Mouse (Mus musculus) liver, embryonic 16.5 days (tissue): Measurements from ENCODE around the gene Oscar. TPM values are rescaled to one million over a fixed set of nuclear protein-coding genes. Genes with fewer than 3 reads are reported as not detected.
"Not testable (repeated sequence)": the region's sequence is repeated elsewhere in the genome, so short reads cannot be mapped to it uniquely, and the experiment has no call there.

ENCODE experiments used
- ATAC-seq: fragments of 200-750 bp; cut with Nextera tagmentation; 2 replicates; pipeline ENCODE4 v1.8.0; 2017; ENCODE audit warnings: low read depth, mild to moderate bottlenecking, moderate number of reproducible peaks, moderate library complexity
- H3K27ac ChIP-seq: fragments of 300-500 bp; sonication (generic); 2 replicates; pipeline ENCODE4 v1.5.1; 2014; ENCODE audit warnings: mild to moderate bottlenecking, low read length
- H3K27me3 ChIP-seq: fragments of 300-500 bp; sonication (generic); 2 replicates; pipeline ENCODE4 v1.6.1; 2014; ENCODE audit warnings: low read depth, low read length, mixed read lengths; ENCODE audit not compliant: control insufficient read depth, insufficient read depth
- H3K36me3 ChIP-seq: fragments of 300-500 bp; sonication (generic); 2 replicates; pipeline ENCODE4 v1.6.1; 2014; ENCODE audit warnings: mild to moderate bottlenecking; ENCODE audit not compliant: control insufficient read depth, insufficient read depth
- H3K4me1 ChIP-seq: fragments of 300-500 bp; sonication (generic); 2 replicates; pipeline ENCODE4 v1.6.1; 2014; ENCODE audit warnings: low read depth, low read length, mixed read lengths; ENCODE audit not compliant: control insufficient read depth
- H3K4me2 ChIP-seq: fragments of 300-500 bp; sonication (generic); 2 replicates; pipeline ENCODE4 v1.6.1; 2014; ENCODE audit warnings: low read depth, low read length, mixed read lengths
- H3K4me3 ChIP-seq: fragments of 300-500 bp; sonication (generic); 2 replicates; pipeline ENCODE4 v1.5.1; 2014; ENCODE audit warnings: low read depth, mild to moderate bottlenecking, low read length
- H3K9ac ChIP-seq: fragments of 300-500 bp; sonication (generic); 2 replicates; pipeline ENCODE4 v1.6.1; 2014; ENCODE audit warnings: low read depth, low read length
- H3K9me3 ChIP-seq: fragments of 300-500 bp; sonication (generic); replicated peaks from 2 replicates; pipeline ENCODE4 v1.6.1; 2016; ENCODE audit warnings: low read length; ENCODE audit not compliant: control insufficient read depth
- WGBS: fragments of 180-500 bp; shearing (Covaris S2); extraction: QIAGEN DNeasy Blood & Tissue Kit; methylation state at CpG from one replicate; pipeline ENCODE4 v1.1.7; 2014; ENCODE audit not compliant: insufficient replicate concordance; 5-methylcytosine and 5-hydroxymethylcytosine counted together
- polyA plus RNA-seq: library from polyadenylated mRNA; unstranded; fragments of >200 nt; fragmentation: Nextera tagmentation; extraction: Ambion mirVana; gene quantifications from 2 replicates; pipeline ENCODE4 v1.2.1, GENCODE M21; 2015

Oscar gene
- polyA plus RNA-seq, 1 experiment from 2014 or later = not detected

DNA sequence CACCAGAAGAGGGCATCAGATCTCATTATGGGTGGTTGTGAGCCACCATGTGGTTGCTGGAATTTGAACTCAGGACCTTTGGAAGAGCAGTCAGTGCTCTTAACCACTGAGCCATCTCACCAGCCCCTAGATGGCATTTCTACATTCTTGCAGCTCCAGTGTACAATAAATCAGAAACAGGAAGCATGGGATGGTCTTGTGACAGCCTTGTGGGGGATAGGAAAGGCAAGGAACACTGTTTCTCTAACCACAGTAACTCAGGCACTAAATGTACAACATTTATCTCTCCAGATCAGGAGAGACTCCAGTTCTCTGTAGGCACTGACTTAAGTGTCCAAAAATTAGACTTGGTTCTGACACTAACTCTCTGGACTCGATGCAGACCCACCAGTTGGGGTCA lies 18.2 kb downstream of the Oscar start:
- not testable (repeated sequence) for H3K9ac ChIP-seq, H3K27me3 ChIP-seq, H3K9me3 ChIP-seq, H3K4me3 ChIP-seq, ATAC-seq, H3K36me3 ChIP-seq, H3K4me2 ChIP-seq, H3K4me1 ChIP-seq, H3K27ac ChIP-seq
- 32% methylated on average over 1 of the region's 1 CpGs for WGBS

DNA sequence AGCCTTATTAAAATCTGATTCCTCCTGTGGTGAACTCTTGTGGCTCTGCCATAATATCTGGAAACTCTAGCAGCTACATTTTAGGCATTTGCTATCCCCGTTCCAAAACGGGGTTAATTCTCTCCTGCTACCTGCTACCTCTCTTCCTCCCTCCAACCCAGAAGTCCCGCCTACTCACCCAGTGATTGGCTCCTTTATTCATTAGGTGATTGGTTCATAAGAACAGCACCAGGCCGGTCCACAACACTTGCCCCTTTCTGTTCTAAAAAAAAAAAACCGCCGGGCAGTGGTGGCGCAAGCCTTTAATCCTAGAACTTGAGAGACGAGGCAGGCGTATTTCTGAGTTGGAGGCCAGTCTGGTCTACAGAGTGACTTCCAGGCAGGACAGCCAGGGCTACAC lies 20.8 kb downstream of the Oscar start:
- peak; percentile 71 for ATAC-seq
- Histone ChIP-seq H3K4me1 (no peaks in the 10 kb centered on the region), H3K4me3 (peak overlapping the region; percentile 42), H3K27ac (no peak overlapping the region), H3K9me3 (no peaks in the 10 kb centered on the region), H3K4me2 (peak overlapping the region; percentile 41), H3K27me3 (no peaks in the 10 kb centered on the region), H3K9ac (peak overlapping the region; percentile 37; the same call in 1 of the 2 replicates), H3K36me3 (no peaks in the 10 kb centered on the region)
- WGBS = 13% methylated on average over 9 of the region's 9 CpGs

DNA sequence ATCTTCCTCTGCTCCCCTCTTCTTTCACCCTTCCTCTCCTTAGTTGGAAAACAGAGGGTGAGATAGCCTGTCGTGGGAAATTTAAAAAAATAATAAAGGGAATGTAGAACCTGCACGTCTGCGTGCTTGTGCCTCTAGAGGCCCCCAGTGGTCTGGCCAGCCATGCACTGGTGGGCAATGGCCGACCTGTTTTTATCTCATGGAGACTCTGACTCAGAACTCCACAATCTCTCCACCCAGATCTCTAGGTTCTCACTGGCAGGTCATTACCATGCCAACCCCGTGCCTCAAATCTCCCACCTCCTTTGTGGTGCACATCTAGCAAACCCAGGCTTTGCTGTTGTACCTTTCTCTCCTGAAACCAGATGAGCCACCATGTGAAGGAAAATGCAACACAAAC lies 21.3 kb downstream of the Oscar start:
- no peaks in the 10 kb centered on the region for H3K36me3 ChIP-seq
- peak overlapping the region; percentile 42 for H3K4me3 ChIP-seq
- H3K4me2 ChIP-seq = peak overlapping the region; percentile 41
- 8% methylated on average over 5 of the region's 5 CpGs for WGBS
- H3K9ac ChIP-seq = 0 out of 2 replicates have a peak overlapping the region, but pooled peaks have one; percentile 20
- no peak overlapping the region for H3K27ac ChIP-seq
- no peaks in the 10 kb centered on the region for H3K4me1 ChIP-seq
- H3K27me3 ChIP-seq = no peaks in the 10 kb centered on the region
- no peaks in the 10 kb centered on the region for H3K9me3 ChIP-seq
- peak; percentile 13; the same call in 1 of the 2 replicates for ATAC-seq

DNA sequence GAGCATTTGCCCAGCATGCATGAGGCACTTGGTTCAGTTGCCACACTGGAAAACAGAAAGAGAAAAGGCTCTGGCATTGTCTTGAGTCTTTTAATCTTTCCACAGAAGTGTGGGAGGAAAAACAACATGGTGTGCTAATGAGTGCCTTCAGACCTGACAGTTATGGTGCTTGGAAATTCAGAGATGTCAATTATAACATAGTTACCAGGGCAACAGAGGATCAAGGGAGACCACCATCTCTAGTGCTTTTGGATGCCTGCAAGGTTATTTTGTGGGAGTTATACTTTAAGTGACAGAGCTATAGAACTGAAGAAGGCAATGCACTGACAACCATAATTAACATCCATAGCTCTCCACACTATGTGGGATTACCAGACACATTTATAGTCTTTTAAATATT lies 22.1 kb downstream of the Oscar start:
- Histone ChIP-seq H3K9ac (no peak overlapping the region), H3K4me1 (no peaks in the 10 kb centered on the region), H3K9me3 (no peaks in the 10 kb centered on the region), H3K27me3 (no peaks in the 10 kb centered on the region), H3K4me3 (no peak overlapping the region), H3K36me3 (no peaks in the 10 kb centered on the region), H3K4me2 (no peak overlapping the region), H3K27ac (no peak overlapping the region)
- ATAC-seq = no peak

DNA sequence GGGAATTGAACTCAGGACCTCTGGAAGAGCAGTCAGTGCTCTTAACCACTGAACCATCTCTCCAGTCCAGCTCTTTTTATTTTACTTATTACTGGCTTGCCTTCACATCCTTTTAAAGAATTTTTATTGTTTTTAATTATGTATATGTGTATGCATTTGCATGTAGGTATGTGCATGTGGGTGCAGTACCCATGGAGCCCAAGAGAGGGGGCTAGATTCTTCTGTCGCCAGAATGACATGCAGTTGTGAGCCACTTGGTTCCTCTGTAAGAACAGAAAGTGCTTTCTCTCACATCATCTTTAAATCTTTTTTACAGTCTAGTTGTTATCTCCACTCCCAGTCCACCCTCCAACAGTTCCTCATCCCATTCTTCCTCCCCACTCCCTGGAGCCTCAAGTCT lies 24.4 kb downstream of the Oscar start:
- no peak overlapping the region for H3K4me3 ChIP-seq
- 54% methylated on average over 1 of the region's 1 CpGs for WGBS
- no peak overlapping the region for H3K9ac ChIP-seq
- no peak for ATAC-seq
- no peaks in the 10 kb centered on the region for H3K27me3 ChIP-seq
- no peak overlapping the region for H3K27ac ChIP-seq
- no peak overlapping the region for H3K4me2 ChIP-seq
- H3K36me3 ChIP-seq = no peaks in the 10 kb centered on the region
- no peaks in the 10 kb centered on the region for H3K4me1 ChIP-seq
- H3K9me3 ChIP-seq = no peaks in the 10 kb centered on the region

DNA sequence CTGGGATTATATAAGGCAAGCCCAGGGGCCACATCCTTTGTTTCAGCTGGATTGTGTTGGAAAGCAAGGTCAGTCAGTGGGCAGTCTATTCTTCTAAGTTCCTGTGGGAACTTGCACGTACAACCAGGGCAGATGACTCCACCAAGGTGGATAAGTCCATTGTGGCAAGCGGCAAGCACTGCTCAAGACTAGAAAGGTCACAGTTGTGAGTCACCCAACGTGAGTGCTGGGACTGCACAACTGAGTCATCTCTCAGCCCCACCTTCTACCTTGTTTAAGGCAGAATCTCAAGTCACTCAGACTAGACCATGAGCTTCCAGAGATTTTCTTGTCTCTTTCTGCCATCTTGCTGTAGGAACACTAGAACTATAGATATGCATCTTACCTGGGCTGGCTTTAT lies 25.4 kb downstream of the Oscar start:
- no peaks in the 10 kb centered on the region for H3K36me3 ChIP-seq
- no peaks in the 10 kb centered on the region for H3K27me3 ChIP-seq
- 46% methylated on average over 3 of the region's 3 CpGs for WGBS
- no peak overlapping the region for H3K4me2 ChIP-seq
- H3K9me3 ChIP-seq = no peaks in the 10 kb centered on the region
- H3K4me3 ChIP-seq = no peak overlapping the region
- no peak overlapping the region for H3K27ac ChIP-seq
- no peaks in the 10 kb centered on the region for H3K4me1 ChIP-seq
- ATAC-seq = no peak
- no peak overlapping the region for H3K9ac ChIP-seq

DNA sequence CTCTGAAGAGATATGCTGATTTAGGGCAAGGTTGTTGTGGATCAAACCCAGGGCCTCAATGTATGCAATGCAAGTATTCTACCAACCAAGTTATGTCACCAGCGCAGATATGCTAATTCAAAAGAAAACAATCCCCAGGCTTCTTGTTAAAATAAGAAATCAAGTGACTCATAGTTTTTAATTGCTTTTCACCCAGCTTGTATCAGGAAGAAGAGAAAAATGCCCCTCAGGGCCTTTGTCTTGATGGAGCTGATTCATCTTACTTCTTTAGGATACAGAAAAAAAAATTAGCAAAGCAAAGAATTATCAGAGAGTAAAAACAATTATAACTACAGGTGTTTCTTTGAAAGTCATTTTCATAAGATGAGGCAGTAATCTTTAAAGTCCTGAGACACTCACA lies 28.7 kb downstream of the Oscar start:
- H3K27ac ChIP-seq = no peak overlapping the region
- no peak overlapping the region for H3K4me3 ChIP-seq
- H3K4me1 ChIP-seq = no peaks in the 10 kb centered on the region
- H3K36me3 ChIP-seq = no peaks in the 10 kb centered on the region
- no peaks in the 10 kb centered on the region for H3K27me3 ChIP-seq
- H3K9ac ChIP-seq = no peak overlapping the region
- WGBS = 65% methylated on average over 1 of the region's 1 CpGs
- no peak for ATAC-seq
- H3K4me2 ChIP-seq = no peak overlapping the region
- H3K9me3 ChIP-seq = no peaks in the 10 kb centered on the region

DNA sequence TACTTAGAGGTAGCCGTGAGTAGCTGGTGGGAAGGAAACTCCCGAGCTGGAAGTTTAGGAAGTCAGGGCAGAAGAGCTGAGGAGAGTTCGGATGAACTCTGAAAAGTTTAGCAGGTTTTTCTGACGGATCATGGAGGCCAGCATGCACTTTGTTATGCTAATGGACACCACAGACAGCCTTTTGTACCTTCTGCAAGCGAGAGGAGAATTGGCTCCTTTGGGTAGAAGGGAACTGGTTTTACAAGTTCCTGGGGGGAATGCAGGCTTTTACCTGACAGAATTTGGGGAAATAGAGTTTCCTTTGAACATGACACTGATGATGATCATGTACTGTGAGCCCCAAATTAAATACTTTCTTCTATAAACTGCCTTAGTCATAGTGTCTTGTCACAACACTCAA lies 29.7 kb downstream of the Oscar start:
- 12% methylated on average over 5 of the region's 5 CpGs for WGBS
- H3K9ac ChIP-seq = no peak overlapping the region
- ATAC-seq = no peak

DNA sequence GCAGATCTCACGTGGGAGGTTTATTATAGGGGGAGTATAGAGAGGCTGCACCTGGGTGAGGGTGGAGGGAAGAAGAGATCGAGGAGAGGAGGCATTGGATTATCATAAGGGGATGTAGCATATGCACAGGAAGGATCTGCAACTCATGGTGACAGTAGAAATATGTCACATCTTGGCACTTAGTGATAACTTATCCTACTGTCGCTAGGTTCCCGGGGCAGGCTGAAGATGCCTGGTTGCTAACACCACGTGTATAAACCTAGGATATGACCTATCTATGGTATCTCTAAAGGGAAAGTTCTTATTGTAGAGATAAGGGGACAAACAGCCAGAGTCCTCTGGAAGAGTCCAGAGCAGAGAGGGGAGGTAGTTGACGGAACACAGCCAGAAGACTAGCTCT lies 30.2 kb downstream of the Oscar start:
- 10% methylated on average over 6 of the region's 6 CpGs for WGBS
- Histone ChIP-seq H3K27ac (no peak overlapping the region), H3K4me2 (no peak overlapping the region), H3K4me1 (no peaks in the 10 kb centered on the region), H3K4me3 (no peak overlapping the region), H3K9ac (no peak overlapping the region), H3K36me3 (no peaks in the 10 kb centered on the region), H3K9me3 (no peaks in the 10 kb centered on the region), H3K27me3 (no peaks in the 10 kb centered on the region)
- ATAC-seq = no peak

More for the DNA sequence above, 29.7 kb downstream of the Oscar start:
- Histone ChIP-seq H3K27me3 (no peaks in the 10 kb centered on the region), H3K4me3 (no peak overlapping the region), H3K9me3 (no peaks in the 10 kb centered on the region), H3K4me2 (no peak overlapping the region), H3K36me3 (no peaks in the 10 kb centered on the region), H3K4me1 (no peaks in the 10 kb centered on the region), H3K27ac (no peak overlapping the region)

DNA sequence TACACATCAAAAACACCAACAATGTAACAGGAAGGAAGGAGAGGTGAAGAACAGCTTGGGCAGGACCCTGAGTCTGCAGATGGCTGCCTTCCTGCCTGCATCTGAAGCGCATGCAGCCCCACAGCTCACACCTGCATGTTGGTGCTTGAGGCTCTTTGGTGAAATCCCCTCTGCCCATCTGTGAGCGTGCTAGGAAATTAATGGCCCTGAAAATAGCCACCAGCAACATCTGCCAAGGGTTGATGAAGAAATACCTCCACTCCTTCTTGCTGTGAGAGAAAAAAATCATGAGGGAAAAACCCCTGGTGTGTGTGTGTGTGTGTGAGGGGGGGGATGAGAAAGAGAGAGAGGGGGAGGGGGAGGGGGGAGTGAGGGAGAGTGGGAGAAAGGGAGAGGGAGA lies 35.9 kb downstream of the Oscar start:
- Histone ChIP-seq H3K27me3 (no peaks in the 10 kb centered on the region), H3K9me3 (no peaks in the 10 kb centered on the region), H3K4me3 (no peak overlapping the region), H3K4me1 (no peaks in the 10 kb centered on the region), H3K4me2 (no peak overlapping the region), H3K36me3 (no peaks in the 10 kb centered on the region), H3K27ac (no peak overlapping the region), H3K9ac (no peak overlapping the region)
- ATAC-seq = no peak
- 38% methylated on average over 2 of the region's 2 CpGs for WGBS
